Mouse (Mus musculus) frontal cortex, adult 2 months (tissue): Measurements from ENCODE around the gene Gm20388. TPM values are rescaled to one million over a fixed set of nuclear protein-coding genes. Genes with fewer than 3 reads are reported as not detected.

ENCODE experiments used
- DNase-seq, 2 experiments: peaks; one replicate each; pipeline ENCODE4 v3.0.0; 2022; ENCODE audit warnings: low spot score in 1 of 2; ENCODE audit errors: extremely low spot score in 1 of 2
- polyA plus RNA-seq: library from polyadenylated mRNA; depleted of rRNA; stranded (reverse); fragments of >200 nt; gene quantifications from 2 replicates; pipeline ENCODE4 v1.2.3, GENCODE M21; 2012

Gm20388 gene
- polyA plus RNA-seq, 1 experiment = 22.2 TPM

DNA sequence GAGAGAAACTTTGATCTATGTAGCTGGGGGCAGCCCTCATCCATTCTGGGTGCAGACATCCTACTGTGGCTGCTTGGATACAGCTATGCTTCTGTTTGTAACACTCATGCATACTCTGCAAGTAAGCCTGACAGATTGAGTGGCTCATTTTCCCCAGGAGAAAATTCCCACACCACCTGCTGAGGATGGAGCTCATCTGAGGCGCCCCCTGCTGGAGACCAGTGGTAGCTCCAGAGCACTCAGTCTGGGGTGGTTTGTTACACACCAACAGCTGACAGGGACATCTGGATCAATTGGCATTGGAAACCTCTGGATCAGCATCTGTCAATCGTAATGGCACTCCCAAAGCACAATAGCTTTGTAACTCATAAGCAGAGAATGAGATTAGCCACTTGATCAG, 2749.4 kb downstream of the Gm20388 start:
- DNase-seq = peak in 1 of 2 experiments; percentile 37

DNA sequence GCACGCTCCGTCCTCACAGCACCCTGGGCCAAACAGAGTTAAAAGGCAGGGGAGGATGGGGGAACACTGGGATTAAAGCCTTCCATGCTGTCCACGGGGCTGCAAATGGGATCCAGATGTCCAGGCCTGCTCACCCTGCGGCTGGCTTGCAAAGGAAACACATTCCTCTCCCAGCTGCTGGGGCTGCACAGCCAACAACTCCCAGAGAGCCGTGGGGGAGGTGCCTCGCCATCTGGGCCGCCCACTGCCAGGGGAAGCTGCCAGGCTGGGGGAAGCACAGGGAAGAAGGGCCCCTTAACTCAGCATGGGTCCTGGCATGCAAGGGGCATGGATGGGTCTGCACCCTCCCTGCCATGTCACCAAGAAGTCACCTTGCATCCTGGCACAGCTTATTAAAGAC, 2750.5 kb downstream of the Gm20388 start:
- DNase-seq = peak in 1 of 2 experiments; percentile 80

GRCm38 (mm10) chr8:122661894-122662293, 2751.3 kb downstream of the Gm20388 start:
- DNase-seq = no peak

- DNase-seq = no peak
These were observed 2752.5 kb downstream of the Gm20388 start for GRCm38 (mm10) chr8:122663106-122663505.

- no peak for DNase-seq
These were observed 2753.0 kb downstream of the Gm20388 start for GRCm38 (mm10) chr8:122663670-122664069.

- DNase-seq = peak in 1 of 2 experiments; percentile 46
These were observed 2754.6 kb downstream of the Gm20388 start for GRCm38 (mm10) chr8:122665221-122665620.

DNA sequence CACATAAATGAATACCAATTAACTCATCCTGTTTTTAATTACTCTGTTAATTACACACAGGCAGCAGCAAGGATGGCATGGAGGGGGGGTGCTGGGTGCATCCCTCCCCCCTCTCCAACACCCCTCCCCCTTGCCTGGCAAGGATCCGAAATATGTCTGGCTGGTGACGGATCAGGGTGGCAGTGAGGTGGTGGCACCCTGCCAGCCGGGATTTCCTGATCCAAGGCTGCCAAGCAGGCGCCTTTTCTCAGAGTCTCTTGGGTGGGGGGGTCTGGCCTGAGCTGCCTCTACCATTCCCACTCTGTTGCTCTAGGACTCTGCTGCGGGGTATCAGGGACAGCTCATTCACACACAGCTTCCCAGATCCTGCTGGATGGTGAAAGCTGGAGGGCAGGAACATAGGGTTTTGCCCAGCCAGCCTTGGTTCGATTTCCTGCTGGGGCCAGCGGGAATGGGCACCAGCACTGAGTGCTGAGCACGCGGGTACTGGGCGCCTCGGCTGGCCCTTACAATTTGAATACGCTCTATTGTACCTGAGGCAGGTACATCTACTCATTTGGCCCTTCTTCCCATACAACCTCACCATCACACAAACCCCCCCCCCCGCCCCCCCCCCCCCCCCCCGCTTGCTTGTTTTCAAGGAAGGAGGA, 2755.2 kb downstream of the Gm20388 start:
- DNase-seq = peak in 1 of 2 experiments; percentile 39

DNA sequence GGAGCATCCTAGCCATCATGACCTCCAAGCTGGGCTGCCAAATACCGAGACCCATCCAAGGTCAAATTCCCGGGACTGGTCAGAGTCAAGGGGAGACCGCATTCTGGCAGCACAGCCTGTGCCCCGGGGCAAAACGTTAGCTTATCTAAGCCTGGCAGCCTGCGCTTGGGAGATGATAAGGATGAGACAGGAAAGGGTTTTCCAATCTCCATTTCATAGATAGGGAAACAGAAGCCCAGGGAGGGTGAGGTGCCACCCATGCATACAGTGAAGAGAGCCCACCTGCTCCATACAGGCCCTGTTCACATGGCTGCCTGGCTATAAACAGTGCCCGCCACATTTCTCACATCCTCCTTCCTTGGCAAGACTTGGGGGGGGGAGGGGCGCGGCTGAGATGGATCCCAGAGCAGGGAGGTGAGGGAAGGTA, 2755.7 kb downstream of the Gm20388 start:
- no peak for DNase-seq

DNA sequence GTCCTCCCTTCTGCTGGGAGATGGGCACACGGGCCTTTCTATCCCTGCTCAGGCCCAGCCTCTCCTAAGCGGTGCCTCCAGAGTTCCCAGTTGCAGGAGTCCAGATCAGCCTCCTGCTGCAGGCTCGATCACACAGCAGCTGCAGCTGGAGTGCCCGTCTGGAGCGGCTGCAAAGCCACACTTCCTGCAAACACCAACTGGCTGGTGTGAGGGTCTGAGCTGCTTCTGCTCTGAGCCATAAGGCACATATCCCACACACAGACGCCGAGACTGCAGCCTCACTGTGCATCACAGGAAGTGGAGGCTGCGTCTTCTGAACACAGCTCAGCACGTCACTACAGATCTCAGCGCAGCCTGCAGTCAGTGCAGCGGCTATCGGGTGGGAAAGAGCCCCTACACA, 2756.2 kb downstream of the Gm20388 start:
- peak in 1 of 2 experiments; percentile 76 for DNase-seq

DNA sequence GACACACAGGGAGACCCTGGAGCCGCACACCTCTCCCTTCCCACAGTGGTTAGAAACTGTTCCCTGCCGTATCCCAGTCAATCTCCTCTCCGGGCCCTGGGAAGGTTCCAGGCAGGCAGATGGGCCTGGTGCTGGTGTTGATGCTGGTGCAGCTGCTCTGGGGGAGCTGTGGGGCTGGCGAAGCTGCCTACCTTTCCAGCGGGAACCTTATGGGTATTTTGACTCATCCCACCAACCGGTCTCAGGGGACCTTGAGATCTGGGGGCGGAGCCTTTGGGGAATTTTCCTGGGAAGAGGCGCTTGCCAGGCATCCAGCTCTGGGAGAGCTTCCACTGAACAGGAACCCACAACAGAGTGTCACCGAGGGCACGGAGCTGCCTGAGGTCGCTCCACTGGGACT, 2757.2 kb downstream of the Gm20388 start:
- DNase-seq = peak in 1 of 2 experiments; percentile 85

GRCm38 (mm10) chr8:122669370-122669769, 2758.7 kb downstream of the Gm20388 start:
- DNase-seq = no peak

DNA sequence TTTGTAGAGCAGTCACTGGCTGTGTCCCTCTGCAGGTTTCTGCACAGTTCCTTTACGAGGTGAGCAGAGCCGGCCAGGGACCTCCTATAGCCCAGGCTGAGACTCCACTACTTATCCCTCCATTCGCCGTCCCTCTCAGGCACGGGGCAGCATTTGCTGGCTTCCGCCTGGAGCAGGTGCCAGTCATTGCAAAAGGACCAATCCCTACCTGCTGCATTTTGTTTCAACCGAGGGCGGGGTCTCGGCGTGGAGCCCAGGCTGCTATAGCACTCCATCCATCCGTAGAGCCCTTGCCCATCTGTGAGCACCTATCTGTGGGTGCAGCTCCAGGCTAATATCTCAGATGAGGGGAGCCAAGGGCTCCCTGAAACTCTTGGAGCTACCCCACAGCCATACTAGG, 2759.4 kb downstream of the Gm20388 start:
- no peak for DNase-seq

- no peak for DNase-seq
These were observed 2760.1 kb downstream of the Gm20388 start for GRCm38 (mm10) chr8:122670718-122671117.

- DNase-seq = no peak
These were observed 2761.3 kb downstream of the Gm20388 start for GRCm38 (mm10) chr8:122671894-122672293.

DNA sequence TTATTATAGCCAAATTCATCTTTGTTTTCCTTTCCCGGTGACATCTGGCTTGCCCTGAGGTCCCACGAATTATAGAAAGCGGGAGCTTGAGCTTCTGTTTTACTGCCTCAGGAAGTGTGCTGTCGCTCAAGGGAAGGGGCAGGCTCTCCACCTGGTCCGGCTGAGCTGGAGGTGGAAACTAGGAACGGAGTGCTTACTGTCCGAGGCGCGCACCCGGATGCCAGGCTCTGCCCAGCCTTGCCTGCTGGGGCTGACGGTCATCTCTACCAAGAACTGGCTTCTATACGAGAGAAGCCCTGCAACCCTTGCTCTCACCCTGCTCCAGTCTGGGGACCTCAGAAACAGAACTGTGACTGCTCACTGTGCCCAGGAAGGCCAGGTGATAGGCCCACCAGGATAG, 2763.3 kb downstream of the Gm20388 start:
- no peak for DNase-seq

- DNase-seq = no peak
These were observed 2764.4 kb downstream of the Gm20388 start for GRCm38 (mm10) chr8:122674999-122675398.

- DNase-seq = peak in 1 of 2 experiments; percentile 52
These were observed 2765.2 kb downstream of the Gm20388 start for GRCm38 (mm10) chr8:122675596-122676420.

DNA sequence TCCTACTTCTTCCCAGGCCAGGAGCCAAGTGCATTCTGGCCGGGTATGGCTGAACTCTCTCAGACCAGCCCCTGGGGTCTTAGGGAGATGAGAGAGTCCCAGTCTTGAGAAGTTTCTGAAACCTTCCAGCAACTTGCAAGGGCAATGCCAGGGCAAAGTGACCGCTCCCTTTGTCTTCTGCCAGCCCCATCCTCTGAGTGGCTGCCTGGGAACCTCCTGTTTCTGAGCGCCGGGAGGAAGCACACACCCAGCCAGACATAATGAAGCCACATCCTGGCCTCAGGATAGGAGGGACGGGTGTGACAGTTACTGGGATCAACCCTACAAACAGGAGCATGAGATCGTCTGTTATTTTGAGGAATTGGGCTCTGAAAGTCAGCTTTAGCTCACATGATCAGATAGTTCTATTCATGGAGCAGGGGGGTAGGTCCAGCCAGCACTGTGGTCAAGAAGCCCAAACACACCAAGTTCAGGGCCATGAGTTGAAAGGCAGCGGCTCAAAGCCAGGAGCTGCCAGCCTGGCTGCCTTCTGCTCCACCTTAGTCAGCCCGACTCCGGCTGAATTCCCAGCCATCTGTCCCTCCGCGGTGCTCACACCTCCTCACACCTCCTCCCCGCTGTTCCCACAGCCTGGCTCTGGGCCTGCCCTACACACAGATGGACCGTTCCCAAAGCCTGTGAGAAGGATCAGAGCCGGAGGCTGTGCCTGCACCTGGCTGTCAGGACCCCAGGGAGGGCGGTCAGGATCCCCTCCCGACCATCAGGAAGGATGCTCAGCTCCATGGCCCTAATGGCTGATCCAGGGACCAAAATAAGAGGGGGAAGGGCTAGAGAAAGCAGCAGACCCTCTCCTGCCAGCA, 2766.2 kb downstream of the Gm20388 start:
- peak in 1 of 2 experiments; percentile 85 for DNase-seq

GRCm38 (mm10) chr8:122677481-122678021, 2766.9 kb downstream of the Gm20388 start:
- no peak for DNase-seq

GRCm38 (mm10) chr8:122678061-122678895, 2767.6 kb downstream of the Gm20388 start:
- DNase-seq = peak in 1 of 2 experiments; percentile 83
